Mouse (Mus musculus): ENCODE measurements around the gene Pcdh15.

Gene Pcdh15

DNA sequence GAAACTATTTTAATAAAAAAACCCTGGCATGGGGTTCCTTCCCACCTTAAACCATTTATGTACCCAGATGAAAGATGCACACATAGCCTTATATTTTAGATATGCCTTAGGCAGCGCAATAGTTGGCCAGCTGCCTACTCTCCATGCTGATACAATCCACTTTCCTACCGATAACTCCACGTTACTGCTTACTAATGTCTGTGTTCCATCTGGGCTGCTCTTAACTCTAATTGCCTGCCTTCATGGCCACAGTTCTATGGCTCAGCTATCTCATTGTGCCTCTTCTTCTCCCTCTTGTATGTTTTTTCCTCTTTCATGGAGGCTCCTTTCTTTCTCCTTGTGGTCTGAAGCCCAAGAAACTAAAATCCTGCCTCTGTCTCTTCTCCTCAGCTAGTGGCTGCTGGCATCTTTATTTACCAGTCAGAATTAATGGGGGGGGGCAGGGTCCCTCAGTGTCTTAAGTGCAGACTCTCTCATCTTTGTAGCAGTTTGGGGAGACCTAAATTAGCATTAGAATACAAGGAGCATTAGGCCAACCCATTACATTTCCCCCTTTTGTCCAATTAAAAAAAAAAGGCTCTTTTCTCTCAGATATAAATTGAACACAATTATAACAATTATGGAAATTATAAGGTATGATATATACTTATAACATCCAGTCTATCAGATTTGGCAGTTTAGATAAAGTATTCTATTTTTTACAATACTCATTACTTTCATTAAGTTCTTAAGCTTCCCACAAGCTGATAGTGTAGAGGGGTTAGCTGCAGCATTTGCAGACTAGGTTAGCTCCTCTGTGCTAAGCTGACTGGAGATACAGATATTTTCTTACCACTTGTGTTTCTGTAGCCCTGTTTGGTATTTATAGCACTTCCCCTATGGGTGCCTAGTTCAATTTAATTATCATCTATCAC lies 1240.4 kb downstream of the Pcdh15 start:
- no peak for DNase-seq

DNA sequence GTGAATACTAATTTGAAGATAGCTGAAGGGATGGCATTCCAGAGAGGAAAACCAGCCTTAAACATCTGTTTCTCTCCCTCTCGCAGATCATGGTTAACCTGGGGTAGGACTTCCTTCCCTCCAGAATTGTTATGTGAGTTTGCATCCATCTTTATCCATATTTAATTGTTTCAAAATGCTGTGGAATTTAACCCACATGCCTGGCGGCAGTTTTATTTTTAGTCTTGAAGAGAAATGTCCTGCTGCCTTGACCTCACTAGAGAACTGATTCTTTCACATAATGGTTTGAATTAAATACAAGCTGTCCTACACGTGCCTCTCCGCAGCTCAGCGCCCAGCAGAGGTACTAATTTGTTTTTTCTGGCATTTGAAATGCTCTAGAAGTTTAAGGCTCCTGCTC lies 1260.4 kb downstream of the Pcdh15 start:
- DNase-seq: no peak

GRCm38 (mm10) chr10:74378697-74379096 lies 1279.6 kb downstream of the Pcdh15 start:
- no peak for DNase-seq

- DNase-seq: no peak
Observed at GRCm38 (mm10) chr10:74379276-74380134, 1280.4 kb downstream of the Pcdh15 start.

DNA sequence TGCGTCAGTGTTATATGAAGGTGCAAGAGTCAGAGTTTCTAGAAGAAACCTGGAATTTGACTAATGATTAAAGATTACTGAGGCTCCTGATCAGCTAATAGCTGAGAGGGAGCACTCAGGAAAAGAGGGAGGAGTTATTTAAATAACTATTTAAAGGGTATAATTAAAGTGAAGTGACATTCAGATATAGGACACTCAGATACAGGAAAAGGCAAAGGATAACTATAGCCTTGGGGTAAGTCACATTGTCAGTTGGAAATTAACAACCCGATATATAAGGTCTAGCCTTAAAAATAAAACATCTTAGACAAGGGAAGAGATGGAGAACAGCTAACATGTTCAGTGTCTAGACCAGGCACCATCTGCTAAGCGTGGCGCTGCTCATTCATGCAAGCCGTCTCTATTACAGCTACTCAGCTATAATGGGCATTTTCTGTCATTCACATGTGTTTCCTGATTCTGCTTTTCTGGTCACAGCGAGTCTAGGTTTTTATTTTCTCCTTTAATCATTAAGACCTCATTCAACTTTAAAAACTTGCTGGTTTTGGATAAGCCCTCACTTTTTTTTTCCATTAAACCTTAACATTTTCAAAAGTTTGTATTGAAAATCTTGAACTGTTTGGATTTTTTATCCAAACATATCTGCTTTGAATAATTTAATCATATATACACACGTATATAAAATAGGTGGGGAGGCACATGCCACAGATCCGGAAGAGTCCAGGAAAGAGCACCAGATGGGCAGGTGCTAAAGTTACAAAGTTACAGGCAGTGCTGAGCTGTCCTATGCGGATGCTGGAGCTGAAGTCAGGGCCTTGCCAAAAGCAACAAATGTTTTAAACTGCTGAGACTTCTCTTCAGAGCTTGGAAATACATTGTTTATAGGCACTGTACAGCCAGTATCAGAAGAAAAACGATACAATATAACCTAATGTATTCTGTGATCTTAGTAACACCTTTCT lies 1288.7 kb downstream of the Pcdh15 start:
- DNase-seq: no peak

GRCm38 (mm10) chr10:74403111-74403510 lies 1304.0 kb downstream of the Pcdh15 start:
- DNase-seq: no peak

- DNase-seq: no peak
Observed at GRCm38 (mm10) chr10:74414021-74414420, 1314.9 kb downstream of the Pcdh15 start.

DNA sequence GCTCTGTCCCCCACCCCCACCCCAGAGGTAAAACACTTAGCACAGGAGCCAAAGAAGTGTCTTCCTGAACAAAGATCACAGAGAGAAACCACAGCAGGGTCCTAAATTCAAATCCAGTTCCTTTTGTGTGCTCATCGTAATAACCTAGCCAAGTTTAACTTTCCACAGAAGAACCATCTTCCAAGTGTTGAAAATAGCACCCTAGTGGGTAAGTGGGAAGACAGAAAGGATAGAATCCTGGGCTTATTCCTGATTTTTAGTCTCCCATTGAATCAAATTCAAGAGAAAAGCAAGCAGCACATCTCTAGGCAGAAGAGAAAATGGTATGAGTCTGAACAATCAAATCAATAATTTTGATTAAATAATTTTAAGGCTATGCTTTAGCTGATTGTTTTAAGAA lies 1315.8 kb downstream of the Pcdh15 start:
- DNase-seq: no peak

DNA sequence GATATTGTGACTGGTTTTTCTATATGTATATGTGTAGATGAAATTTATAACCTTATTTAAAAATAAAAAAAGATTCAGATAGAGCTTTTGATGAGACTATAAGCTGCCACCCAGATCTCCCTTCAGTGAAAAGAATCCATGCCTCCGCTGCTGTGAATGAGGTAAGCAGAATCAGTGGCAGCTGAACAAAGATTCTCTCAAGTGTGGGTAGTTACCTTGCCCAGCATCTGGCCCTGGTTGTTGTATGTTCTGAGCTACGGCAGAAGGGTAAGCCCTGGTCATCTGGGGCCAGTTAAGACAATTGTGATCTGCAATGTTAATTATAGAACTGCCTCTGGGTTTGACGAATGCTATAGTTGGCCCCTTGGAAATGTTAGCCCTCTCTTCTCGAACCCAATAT lies 1316.2 kb downstream of the Pcdh15 start:
- no peak for DNase-seq

GRCm38 (mm10) chr10:74415949-74416348 lies 1316.8 kb downstream of the Pcdh15 start:
- no peak for DNase-seq

DNA sequence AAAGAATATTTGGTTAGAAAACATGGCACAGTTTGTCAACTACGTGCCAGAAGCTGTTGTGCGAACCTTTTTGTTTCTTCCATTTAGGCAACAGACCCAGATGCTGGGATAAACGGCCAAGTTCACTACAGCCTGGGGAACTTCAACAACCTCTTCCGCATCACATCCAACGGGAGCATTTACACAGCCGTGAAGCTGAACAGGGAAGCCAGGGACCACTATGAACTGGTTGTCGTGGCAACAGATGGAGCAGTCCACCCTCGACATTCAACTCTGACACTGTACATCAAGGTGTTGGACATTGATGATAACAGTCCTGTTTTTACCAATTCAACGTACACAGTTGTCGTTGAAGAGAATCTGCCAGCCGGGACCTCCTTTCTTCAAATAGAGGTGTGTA lies 1350.9 kb downstream of the Pcdh15 start:
- DNase-seq: no peak

DNA sequence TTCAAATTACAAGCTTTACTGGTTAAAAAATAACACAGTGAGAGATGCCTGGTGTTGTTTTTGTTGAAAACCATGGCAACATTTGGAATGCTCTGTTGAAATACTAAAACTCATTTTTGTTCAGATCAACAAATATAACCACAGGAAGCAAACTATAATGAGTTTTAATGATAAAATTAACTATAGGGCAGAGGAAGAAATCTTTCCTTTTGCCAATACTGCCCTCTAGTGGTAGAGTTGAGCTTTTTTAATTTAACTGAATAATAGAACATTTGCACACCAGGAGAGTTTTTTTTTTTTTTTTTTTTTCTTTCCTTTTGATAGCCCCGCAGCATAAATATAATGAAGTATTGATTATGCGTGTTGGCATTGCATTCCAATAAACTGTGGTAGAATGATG lies 1364.8 kb downstream of the Pcdh15 start:
- no peak for DNase-seq

- DNase-seq: no peak
Observed at GRCm38 (mm10) chr10:74480779-74481178, 1381.6 kb downstream of the Pcdh15 start.

DNA sequence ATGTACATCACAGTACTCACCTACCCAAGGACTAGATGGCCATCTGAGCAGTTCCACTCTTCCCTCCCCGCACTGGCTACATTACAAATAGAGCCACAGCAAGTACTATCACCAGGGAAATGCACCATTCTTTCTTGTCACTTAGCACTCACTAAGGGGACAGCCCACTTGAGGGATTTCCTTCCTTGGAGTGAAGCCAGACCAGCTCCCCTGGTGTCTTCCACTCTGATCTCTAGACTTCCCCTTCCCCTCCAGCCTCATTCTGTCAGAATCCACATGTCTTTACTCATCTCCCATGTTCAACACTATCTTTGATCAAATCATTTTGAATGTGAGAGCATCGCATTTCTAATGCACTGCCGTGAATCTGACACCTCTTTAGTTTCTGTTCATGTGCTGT lies 1413.2 kb downstream of the Pcdh15 start:
- no peak for DNase-seq

- no peak for DNase-seq
Observed at GRCm38 (mm10) chr10:74513743-74514142, 1414.6 kb downstream of the Pcdh15 start.

DNA sequence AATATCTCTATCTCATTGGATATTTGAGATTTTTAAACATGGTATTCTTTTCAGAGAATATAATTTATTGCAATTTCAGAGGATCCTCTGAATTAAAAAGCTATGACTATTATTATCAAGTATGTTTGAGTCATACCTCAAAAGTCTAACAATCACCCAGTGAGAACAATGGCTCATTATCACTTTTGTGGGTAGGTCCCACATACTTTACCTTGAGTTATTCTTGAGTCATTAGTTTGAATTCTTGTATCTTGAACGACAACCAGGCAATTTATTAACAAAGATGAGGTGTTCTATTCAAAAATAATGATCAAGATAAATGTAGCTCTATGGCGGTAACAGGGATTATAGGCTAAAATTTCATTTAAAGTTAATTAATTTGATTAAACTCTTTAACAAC lies 1439.2 kb downstream of the Pcdh15 start:
- no peak for DNase-seq

- no peak for DNase-seq
Observed at GRCm38 (mm10) chr10:74555326-74555725, 1456.2 kb downstream of the Pcdh15 start.

GRCm38 (mm10) chr10:74569603-74570002 lies 1470.5 kb downstream of the Pcdh15 start:
- no peak for DNase-seq

DNA sequence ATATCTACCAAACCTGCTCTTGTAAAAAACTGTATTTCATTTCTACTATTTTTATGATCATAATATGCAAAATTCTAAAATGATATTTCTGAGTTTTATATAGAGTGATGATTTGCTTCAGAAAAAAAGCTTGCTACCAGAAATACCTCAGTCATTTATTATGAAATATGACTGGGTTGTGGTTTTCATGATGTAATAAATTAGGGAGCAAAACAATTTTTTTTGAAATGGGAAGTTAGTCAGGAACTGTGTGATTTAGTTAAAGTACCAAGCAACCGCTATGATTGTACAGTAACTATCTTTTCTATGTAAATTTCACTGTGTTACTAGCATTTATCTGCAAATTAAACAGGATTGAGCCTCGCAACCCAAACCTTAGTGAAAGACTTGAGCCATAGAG lies 1480.8 kb downstream of the Pcdh15 start:
- no peak for DNase-seq

DNA sequence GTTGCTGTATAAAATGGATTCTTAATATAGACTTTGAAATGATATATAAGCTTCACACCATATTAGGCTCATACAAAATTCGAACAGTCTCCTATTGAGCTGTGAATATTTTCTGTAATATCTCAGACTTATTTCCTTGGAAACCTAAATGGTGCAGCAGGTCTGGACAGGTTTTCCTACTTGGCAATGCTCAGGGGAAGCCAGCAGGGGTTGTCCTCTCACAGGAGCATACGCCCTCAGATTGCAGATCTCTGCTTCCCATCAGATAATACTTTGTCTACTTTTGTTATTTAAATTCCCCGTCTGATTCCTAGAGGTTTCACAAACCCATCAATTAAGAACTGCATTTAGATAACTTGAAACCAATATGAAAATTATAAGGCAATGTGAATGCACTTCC lies 1492.7 kb downstream of the Pcdh15 start:
- DNase-seq: no peak

DNA sequence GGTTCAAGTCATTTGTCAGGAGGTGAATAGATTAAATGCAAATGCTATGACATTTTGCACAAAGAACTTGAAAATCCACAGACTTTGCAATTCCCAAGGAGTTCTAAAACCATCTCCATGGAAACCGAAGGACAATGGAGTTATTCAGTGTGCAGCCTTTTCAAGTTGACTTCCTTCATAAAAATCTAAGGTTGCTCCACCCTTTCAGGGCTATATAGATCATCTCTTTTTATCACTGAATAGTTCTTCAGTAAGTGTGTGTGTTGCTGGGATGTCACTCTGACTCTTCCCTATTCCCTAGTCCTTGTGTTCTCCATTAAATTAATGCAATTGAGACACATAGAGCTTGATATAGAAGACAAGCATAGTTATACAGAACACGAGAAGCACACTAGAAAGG lies 1508.5 kb downstream of the Pcdh15 start:
- no peak for DNase-seq

DNA sequence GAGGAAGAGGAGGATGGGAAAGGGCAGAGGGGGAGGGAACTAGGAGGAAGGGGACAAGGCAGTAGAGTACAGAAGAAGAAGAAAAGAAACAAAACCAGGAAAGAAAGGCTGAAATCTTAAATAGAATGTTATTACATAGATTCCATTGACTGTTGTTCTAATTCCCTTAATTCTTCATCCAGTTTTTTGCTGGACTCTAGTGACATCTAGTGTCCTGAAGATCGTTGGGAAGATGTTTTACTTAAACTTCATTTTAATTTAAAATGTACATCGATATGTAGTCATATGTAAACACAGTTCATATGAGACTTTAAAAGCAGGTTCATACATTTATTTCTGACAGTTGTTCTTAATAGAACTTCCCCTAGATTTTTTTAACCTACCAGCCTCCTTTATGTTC lies 1522.7 kb downstream of the Pcdh15 start:
- no peak for DNase-seq

- no peak for DNase-seq
Observed at GRCm38 (mm10) chr10:74625715-74626114, 1526.6 kb downstream of the Pcdh15 start.

Data from thymus, adult 18-20 months (tissue).